Mouse (Mus musculus) MEL (cell line): ENCODE measurements around the gene Klf3. TPM values are rescaled to one million over a fixed set of nuclear protein-coding genes. Genes with fewer than 3 reads are reported as not detected.
A peak's percentile ranks its signal among the peaks of the same experiment; 100 is the strongest.

Source experiments
- DNase-seq: peaks from one replicate; pipeline ENCODE4 v3.0.0; 2011; ENCODE audit warnings: low read depth, low spot score
- H3K27ac ChIP-seq: 2 replicates; pipeline ENCODE4 v1.5.1; 2012; ENCODE audit warnings: low read depth, mild to moderate bottlenecking, control low read depth, low read length, moderate library complexity; ENCODE audit not compliant: control insufficient read depth
- H3K27me3 ChIP-seq, 2 experiments: fragments of 150-350 bp in 1 of 2; sonication (generic) in 1 of 2; 2 replicates each; pipeline ENCODE4 v1.6.1; 2012; ENCODE audit warnings: low read length in 2 of 2, mild to moderate bottlenecking in 2 of 2, improper control_type of control experiment in 1 of 2, moderate library complexity in 1 of 2; ENCODE audit not compliant: insufficient read depth in 2 of 2, control insufficient read depth in 1 of 2
- H3K36me3 ChIP-seq, 2 experiments: 2 replicates each; pipeline ENCODE4 v1.6.1; 2012 to 2014; ENCODE audit warnings: low read length in 2 of 2, improper control_type of control experiment in 1 of 2, inconsistent platforms in 1 of 2, mild to moderate bottlenecking in 1 of 2; ENCODE audit not compliant: insufficient read depth in 2 of 2, control insufficient read depth in 1 of 2
- H3K4me1 ChIP-seq, 2 experiments: fragments of 150-350 bp in 1 of 2; sonication (generic) in 1 of 2; 2 replicates each; pipeline ENCODE4 v1.6.1; 2012; ENCODE audit warnings: low read length in 2 of 2, improper control_type of control experiment in 1 of 2, mild to moderate bottlenecking in 1 of 2; ENCODE audit not compliant: insufficient read depth in 2 of 2, control insufficient read depth in 1 of 2
- H3K4me3 ChIP-seq, 2 experiments: fragments of 150-350 bp in 1 of 2; sonication (generic) in 1 of 2; 2 replicates each; pipeline ENCODE4 v1.5.1; 2012; ENCODE audit warnings: low read depth in 2 of 2, low read length in 2 of 2, mild to moderate bottlenecking in 2 of 2, moderate library complexity in 2 of 2, control low read depth in 1 of 2, improper control_type of control experiment in 1 of 2; ENCODE audit not compliant: control insufficient read depth in 1 of 2, insufficient read depth in 1 of 2
- H3K79me2 ChIP-seq: 2 replicates; pipeline ENCODE4 v1.6.1; 2012; ENCODE audit warnings: mild to moderate bottlenecking, low read length, moderate library complexity; ENCODE audit not compliant: control insufficient read depth, poor library complexity, insufficient read depth
- H3K9ac ChIP-seq: 2 replicates; pipeline ENCODE4 v1.6.1; 2012; ENCODE audit warnings: low read depth, mild to moderate bottlenecking, control low read depth, low read length, moderate library complexity; ENCODE audit not compliant: control insufficient read depth, poor library complexity, severe bottlenecking
- H3K9me3 ChIP-seq: fragments of 150-350 bp; sonication (generic); replicated peaks from 2 replicates; pipeline ENCODE4 v1.6.1; 2012; ENCODE audit warnings: mild to moderate bottlenecking, low read length, improper control_type of control experiment, moderate library complexity; ENCODE audit not compliant: insufficient read depth
- BHLHE40 ChIP-seq: IDR thresholded peaks from 2 replicates; pipeline ENCODE4 v1.6.1; 2012; ENCODE audit warnings: low read depth, mild to moderate bottlenecking, inconsistent platforms, low read length, improper control_type of control experiment, borderline replicate concordance
- ELF1 ChIP-seq: IDR thresholded peaks from 2 replicates; pipeline ENCODE4 v1.6.1; 2014; ENCODE audit warnings: low read depth, mild to moderate bottlenecking, inconsistent platforms, low read length, improper control_type of control experiment, moderate library complexity
- EP300 ChIP-seq, 2 experiments: IDR thresholded peaks; 2 replicates each; pipeline ENCODE4 v1.6.1; 2011; ENCODE audit warnings: improper control_type of control experiment in 2 of 2, low read length in 2 of 2, low read depth in 1 of 2, mild to moderate bottlenecking in 1 of 2
- ETS1 ChIP-seq: IDR thresholded peaks from 2 replicates; pipeline ENCODE4 v1.6.1; 2012; ENCODE audit warnings: low read depth, mild to moderate bottlenecking, inconsistent platforms, low read length, improper control_type of control experiment, moderate library complexity
- GATA1 ChIP-seq: IDR thresholded peaks from 2 replicates; pipeline ENCODE4 v1.6.1; 2011; ENCODE audit warnings: low read depth, low read length, improper control_type of control experiment
- KAT2A ChIP-seq: conservative IDR thresholded peaks from 2 replicates; pipeline ENCODE4 v1.6.1; 2012; ENCODE audit warnings: low read depth, low read length, improper control_type of control experiment, inconsistent platforms
- MAFK ChIP-seq: IDR thresholded peaks from 2 replicates; pipeline ENCODE4 v1.6.1; 2011; ENCODE audit warnings: low read depth, mild to moderate bottlenecking, low read length, improper control_type of control experiment, borderline replicate concordance
- MAX ChIP-seq: IDR thresholded peaks from 2 replicates; pipeline ENCODE4 v1.6.1; 2011; ENCODE audit warnings: low read length, improper control_type of control experiment
- MEF2A ChIP-seq: IDR thresholded peaks from 2 replicates; pipeline ENCODE4 v1.6.1; 2014; ENCODE audit warnings: low read depth, mild to moderate bottlenecking, inconsistent platforms, low read length, improper control_type of control experiment; ENCODE audit not compliant: poor library complexity, insufficient replicate concordance, severe bottlenecking; ENCODE audit errors: extremely low read depth
- MYC ChIP-seq: IDR thresholded peaks from 2 replicates; pipeline ENCODE4 v1.6.1; 2011; ENCODE audit warnings: low read depth, mild to moderate bottlenecking, low read length, improper control_type of control experiment, moderate library complexity
- NRF1 ChIP-seq: IDR thresholded peaks from 2 replicates; pipeline ENCODE4 v1.6.1; 2014; ENCODE audit warnings: low read depth, mild to moderate bottlenecking, inconsistent platforms, low read length, improper control_type of control experiment, moderate library complexity; ENCODE audit not compliant: poor library complexity, insufficient read depth, severe bottlenecking
- RCOR1 ChIP-seq: IDR thresholded peaks from 2 replicates; pipeline ENCODE4 v1.6.1; 2012; ENCODE audit warnings: low read depth, mild to moderate bottlenecking, inconsistent platforms, low read length, improper control_type of control experiment
- TBP ChIP-seq: IDR thresholded peaks from 2 replicates; pipeline ENCODE4 v1.8.0; 2011; ENCODE audit warnings: low read depth, low read length, improper control_type of control experiment
- USF2 ChIP-seq, 2 experiments: IDR thresholded peaks; 2 replicates each; pipeline ENCODE4 v1.6.1; 2011 to 2012; ENCODE audit warnings: improper control_type of control experiment in 2 of 2, low read length in 2 of 2, borderline replicate concordance in 1 of 2, inconsistent platforms in 1 of 2, low read depth in 1 of 2, mild to moderate bottlenecking in 1 of 2; ENCODE audit not compliant: insufficient read depth in 1 of 2
- ZMIZ1 ChIP-seq: IDR thresholded peaks from 2 replicates; pipeline ENCODE4 v1.6.1; 2012; ENCODE audit warnings: low read depth, mild to moderate bottlenecking, inconsistent platforms, low read length, improper control_type of control experiment, moderate library complexity
- polyA plus RNA-seq, 2 experiments: library from polyadenylated mRNA; stranded (reverse) in 1 of 2; unstranded in 1 of 2; fragments of >175 nt in 1 of 2; fragments of >200 nt in 1 of 2; gene quantifications; 2 replicates each; pipeline versions ENCODE4 v1.2.1 to v1.2.4; 2012; ENCODE audit warnings: low replicate concordance in 2 of 2, low read depth in 1 of 2; ENCODE audit not compliant: insufficient read length in 2 of 2, insufficient read depth in 1 of 2, missing spikeins in 1 of 2
- total RNA-seq: library from RNA; depleted of rRNA; stranded (reverse); fragments of 300-350 nt; gene quantifications from 2 replicates; pipeline ENCODE4 v1.2.3, GENCODE M21; 2012

Klf3 gene
- total and polyA plus RNA-seq, 3 experiments: 7.1 to 72.2 (median 39.7) TPM

GRCm38 (mm10) chr5:64798209-64798608, 5.0 kb upstream of the Klf3 start:
- no peaks in the 10 kb centered on the region for H3K27me3 ChIP-seq
- H3K4me3 ChIP-seq: no peak overlapping the region
- peaks cover 2% of the 10 kb centered on the region; the same call in 1 of the 2 replicates for H3K79me2 ChIP-seq
- TF ChIP-seq MYC (no peak), ELF1 (no peak), GATA1 (0 out of 2 replicates have a peak, but pooled peaks have one; percentile 5), TBP (no peak), EP300 (IDR thresholded peaks at IDR 0.05; ENCODE audit: low read depth in 1 of 2, low read length in 2 of 2) (peak in 1 of 2 experiments; percentile 36; a peak in 1 of 4 replicates), RCOR1 (peak; percentile 92), ETS1 (0 out of 2 replicates have a peak, but pooled peaks have one; percentile 26)
- peaks cover 5 to 11% of the 10 kb centered on the region in 2 experiments for H3K4me1 ChIP-seq
- no peaks in the 10 kb centered on the region for H3K9me3 ChIP-seq
- H3K27ac ChIP-seq: no peak overlapping the region
- H3K9ac ChIP-seq: no peak overlapping the region
- peak; percentile 58 for DNase-seq
- peaks cover 0 to 12% of the 10 kb centered on the region in 2 experiments; a peak in 2 of 4 replicates for H3K36me3 ChIP-seq

- Histone ChIP-seq H3K9me3 (no peaks in the 10 kb centered on the region), H3K27me3 (no peaks in the 10 kb centered on the region), H3K9ac (no peak overlapping the region), H3K36me3 (peaks cover 0 to 23% of the 10 kb centered on the region in 2 experiments; a peak in 2 of 4 replicates), H3K27ac (no peak overlapping the region), H3K79me2 (peaks cover 30% of the 10 kb centered on the region), H3K4me1 (peaks cover 10 to 20% of the 10 kb centered on the region in 2 experiments; a peak in 3 of 4 replicates), H3K4me3 (no peak overlapping the region)
- no peak for DNase-seq
- TF ChIP-seq NRF1 (no peak), MAX (no peak), ZMIZ1 (no peak), MAFK (no peak), MEF2A (no peak), ELF1 (no peak), EP300 (IDR thresholded peaks at IDR 0.05; ENCODE audit: low read depth in 1 of 2, low read length in 2 of 2) (no peak), BHLHE40 (no peak), USF2 (IDR thresholded peaks at IDR 0.05; ENCODE audit: borderline replicate concordance in 1 of 2, insufficient read depth in 1 of 2, low read depth in 1 of 2, low read length in 2 of 2) (no peak), KAT2A (no peak), TBP (no peak)
Measured at GRCm38 (mm10) chr5:64801545-64801944, 1.6 kb upstream of the Klf3 start.
